Mouse (Mus musculus): ENCODE data around the gene Clnk.
A peak's percentile ranks its signal among the peaks of the same experiment; 100 is the strongest.

The Clnk gene

DNA sequence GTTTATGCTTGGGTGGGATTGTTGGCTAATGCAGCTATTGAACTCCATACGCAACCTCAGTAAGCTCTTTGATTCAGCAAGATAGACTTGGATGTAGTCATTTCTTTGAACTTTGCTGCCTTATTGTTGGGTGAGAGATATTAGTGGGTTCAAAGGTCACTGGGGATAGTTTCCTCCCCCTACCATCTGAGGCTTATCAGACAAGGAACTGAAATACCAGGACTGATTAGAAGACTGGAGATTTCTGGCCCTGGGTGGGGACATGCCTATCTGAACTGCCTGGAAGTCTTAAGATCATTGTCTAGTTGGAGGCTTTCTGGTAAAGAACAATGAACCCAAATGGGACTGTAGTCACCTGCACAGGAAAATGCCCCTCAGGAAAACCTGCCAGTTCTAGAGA, 26.4 kb downstream of the Clnk start:
- no peak for DNase-seq

DNA sequence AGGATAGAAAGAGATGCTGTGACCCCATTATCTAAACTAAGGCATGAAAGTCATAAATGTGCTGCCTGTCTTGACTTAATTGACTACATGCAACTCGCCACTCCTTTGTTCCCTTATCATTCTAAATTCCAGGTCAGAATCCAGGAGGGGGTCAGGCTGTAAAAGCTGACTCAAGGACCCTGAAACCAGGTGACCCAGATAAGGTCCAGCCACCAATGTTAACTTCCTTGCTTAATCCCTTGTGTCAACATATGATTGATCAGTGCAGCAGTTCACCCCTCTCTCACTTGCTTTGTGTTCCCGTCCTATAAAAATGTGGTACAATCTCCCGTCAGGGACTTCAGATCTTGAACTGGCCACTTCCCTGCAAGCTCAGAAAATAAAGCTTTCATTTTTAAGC, 31.1 kb downstream of the Clnk start:
- DNase-seq = no peak

GRCm38 (mm10) chr5:38844312-38844711, 32.3 kb downstream of the Clnk start:
- DNase-seq = no peak

DNA sequence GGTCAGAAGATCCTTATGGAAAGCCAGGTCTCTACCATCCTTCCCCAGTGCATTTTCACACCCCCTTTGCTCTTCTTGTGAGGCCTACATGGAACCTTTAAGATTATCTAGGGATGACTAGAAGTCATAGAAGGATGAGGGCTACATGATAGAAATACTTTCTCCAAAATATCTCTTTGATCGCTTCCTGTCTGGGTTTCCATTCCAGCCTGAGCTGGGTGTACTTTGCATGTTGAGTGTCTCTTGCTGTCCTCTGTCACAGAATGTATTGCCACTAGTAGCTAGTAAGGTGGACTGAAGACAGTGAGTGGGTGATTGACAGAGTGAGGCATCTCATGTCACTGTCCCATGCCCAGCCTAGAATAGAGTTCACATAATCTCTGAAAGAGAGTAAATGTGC, 36.6 kb downstream of the Clnk start:
- DNase-seq = no peak

DNA sequence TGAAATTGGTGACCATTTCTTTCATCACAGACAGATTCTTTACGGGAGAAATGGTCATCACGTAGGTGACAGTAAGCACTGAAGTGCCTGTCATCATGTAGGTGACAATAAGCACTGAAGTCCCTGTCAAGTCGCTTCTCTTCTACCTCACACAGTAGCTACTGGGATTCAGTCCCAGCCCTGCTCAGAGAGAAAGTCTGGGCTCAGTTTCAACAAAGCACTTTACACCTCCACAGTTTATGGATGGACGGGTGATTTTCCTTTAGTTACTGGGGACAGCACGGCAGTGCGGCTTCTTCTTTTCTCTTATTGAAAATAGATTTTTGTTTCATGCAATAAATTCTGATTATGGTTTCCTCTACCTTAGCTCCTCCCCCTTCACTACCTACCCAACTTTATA, 49.3 kb downstream of the Clnk start:
- DNase-seq = no peak

GRCm38 (mm10) chr5:38826586-38826985, 50.0 kb downstream of the Clnk start:
- DNase-seq = no peak

- no peak for DNase-seq
Observed at GRCm38 (mm10) chr5:38824132-38824965, 52.3 kb downstream of the Clnk start.

DNA sequence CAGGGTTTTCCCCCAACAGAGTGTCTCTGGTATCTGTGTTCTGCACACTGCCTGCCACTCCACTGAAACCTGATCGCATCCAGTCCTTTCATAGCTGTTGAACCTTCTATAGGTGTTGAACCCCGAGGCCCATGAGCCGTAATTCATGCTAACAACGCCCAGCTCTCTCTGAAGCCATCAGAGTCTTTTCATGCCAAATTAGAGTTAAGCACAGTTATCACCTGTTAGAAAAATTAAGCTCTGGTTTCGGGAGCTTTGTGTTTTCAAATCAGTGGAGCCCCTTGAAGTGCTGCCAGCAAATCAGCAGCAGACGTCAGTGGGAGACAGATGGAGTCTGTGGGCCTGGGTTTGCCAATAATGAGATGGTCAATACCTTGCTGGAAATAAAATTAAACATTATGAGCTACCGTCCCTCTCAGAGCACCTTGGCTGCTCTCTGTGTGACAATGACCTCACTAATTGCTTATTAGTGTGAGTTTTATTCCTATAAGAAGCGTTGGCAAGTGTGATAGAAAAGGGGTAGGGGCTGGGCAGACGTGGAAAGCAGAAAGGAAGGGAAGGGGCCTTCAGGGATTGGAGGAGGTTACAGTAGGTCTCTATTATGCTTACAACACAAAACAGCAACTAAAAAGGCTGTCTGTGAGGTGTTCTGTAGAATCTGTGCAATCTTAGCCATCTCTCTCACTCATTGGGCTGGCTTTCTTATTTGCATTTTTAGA, 63.1 kb downstream of the Clnk start:
- no peak for DNase-seq

GRCm38 (mm10) chr5:38812916-38813315, 63.7 kb downstream of the Clnk start:
- no peak for DNase-seq

GRCm38 (mm10) chr5:38812386-38812785, 64.2 kb downstream of the Clnk start:
- no peak for DNase-seq

DNA sequence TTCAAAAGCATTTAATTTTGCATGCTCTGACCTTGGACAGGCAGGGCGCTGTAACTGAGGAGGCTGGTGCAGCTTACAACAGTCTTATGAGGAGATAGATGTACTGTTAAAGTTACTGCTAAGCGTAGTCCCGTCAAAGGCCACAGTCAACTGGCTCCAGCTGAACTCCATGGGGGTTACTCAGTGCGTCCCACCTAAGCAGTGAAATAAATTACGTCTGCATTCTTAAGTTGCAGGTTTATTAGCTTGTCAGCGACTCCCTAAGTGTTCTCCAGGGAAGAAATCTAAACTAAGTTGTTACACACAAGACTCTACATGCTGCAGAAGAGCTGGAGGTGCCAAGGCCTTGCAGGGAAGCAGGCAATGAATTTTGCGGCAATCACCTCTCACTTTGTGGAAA, 77.7 kb downstream of the Clnk start:
- no peak for DNase-seq

DNA sequence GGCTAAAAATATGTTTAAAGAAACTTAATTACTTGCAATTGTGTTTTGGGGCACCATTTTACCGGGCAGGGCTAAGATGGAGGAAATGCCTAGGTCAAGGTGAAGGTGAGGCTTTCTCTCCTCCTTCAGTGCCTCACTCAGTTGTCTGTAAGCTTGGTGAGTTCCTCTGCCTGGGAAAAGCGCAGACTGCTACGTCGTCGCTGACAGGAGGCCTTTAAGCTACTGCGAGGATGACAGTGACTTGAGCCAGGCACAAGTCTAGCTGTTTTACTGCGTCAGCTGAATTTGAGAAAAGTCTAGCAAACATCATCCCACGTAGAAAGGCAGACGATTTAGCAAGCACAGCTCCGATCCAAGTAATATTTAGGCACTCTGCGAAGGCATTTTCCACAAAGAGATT, 81.5 kb downstream of the Clnk start:
- no peak for DNase-seq

- no peak for DNase-seq
Observed at GRCm38 (mm10) chr5:38791116-38791515, 85.5 kb downstream of the Clnk start.

DNA sequence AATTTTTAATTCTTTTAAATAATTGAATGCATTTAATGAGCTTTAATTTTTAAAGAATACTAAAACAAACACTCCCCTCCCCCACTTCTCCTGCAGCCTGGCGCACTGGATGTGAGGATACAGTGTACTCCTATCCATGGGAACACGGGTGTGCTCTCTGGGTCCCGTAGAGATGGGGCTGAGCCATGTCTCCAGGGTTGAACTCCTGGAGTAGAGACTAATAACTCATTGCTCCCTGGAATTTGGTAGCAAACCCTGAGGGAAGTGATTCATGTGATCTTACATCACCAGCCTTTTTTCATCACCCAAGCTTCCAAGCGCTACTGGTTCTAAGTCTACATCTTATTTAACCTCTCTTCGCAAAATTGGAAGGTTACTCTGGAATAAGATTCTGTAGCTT, 87.8 kb downstream of the Clnk start:
- no peak for DNase-seq

DNA sequence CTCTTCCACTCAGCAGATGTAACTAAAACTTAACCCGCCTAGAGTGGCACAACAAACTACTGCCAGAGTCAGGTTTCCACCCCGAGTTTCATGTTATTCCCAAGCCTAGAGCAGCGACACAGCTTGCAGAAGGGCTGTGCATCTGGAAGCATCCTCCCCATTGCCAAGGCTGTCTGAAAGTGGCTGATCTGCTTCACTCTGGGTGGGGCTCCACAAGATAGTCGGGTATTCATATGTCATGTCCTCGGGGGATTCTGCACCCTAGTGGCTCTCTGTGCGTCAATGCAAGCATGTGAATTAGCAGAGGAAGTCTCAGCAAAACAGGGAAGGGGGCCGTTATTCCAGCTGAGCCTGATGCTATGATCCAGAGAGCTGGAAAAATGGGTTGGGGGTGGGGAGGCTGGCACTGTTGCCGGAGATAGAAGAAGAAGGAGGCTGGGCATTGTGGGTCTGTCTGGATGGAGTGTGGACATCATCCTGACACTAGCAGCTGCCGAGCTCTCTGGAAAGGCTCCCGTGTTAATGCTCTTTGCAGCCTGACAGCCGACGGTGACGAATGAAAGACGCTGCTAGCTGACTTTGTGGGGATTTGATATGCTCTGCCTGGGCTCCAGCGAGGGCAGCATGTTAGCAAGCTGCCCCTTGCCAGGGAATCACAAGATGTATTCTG, 88.6 kb downstream of the Clnk start:
- no peak for DNase-seq

- DNase-seq = no peak
Observed at GRCm38 (mm10) chr5:38786126-38786525, 90.5 kb downstream of the Clnk start.

- no peak for DNase-seq
Observed at GRCm38 (mm10) chr5:38785686-38786085, 90.9 kb downstream of the Clnk start.

- DNase-seq = peak; percentile 50
Observed at GRCm38 (mm10) chr5:38781813-38782212, 94.8 kb downstream of the Clnk start.

DNA sequence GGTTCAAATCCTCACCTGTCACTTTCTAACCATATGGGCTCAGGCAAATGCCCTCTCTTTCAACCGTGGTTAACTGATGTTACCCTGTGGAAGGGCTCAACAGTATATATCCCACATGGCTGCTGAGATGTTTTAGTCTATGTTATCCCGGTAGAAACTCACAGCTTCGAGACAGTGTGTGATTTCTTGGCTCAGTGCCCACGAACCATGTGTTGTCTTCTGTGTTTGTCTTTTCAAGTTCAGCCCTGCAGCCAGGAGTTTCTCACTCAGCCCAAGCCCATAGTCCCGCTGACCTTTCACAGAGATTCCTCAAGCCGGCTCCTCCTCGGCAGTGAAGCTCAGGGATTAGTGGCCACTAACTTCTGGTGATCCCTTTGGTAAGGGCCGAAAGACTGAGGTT, 96.0 kb downstream of the Clnk start:
- DNase-seq = no peak

- DNase-seq = no peak
Observed at GRCm38 (mm10) chr5:38780045-38780444, 96.6 kb downstream of the Clnk start.

DNA sequence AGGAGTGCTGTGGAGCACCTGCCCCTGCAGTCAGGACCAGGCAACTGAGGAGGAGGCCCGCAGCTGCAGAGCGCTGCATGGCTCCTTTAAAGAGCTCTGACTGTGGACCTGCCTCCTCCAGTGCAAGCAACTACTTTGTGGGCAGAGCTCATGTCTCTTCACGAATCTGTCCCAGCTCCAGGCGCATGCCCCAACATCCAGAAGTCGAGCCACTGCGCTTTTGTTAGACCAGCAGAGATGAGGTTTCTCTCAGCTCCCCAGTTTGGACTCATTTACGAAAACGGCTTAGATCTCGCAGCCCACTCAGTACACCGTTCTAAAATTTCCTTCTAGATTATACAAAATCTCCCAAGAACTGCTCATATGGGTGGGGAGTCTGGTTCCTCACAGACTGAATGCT, 101.1 kb downstream of the Clnk start:
- DNase-seq = no peak

DNA sequence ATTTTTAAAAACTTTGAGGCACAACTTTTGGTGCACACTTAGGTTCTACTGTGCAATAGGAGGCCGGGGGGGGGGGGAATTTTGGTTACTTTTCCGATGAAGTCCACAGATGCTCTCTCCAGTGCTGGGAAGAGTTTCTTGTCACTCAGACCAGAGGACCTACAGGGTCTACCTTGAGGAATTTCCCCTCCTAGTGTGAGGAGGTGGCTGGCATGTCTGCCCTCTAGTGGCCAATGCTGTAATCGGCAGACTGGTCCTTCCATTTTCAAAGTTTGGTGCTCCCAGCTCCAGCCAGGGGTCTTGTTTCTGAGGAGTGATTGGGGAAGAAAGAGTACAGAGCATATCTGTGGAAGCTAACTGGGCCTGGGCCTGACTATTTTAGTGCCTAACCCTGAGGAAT, 121.7 kb downstream of the Clnk start:
- DNase-seq = peak; percentile 31

- no peak for DNase-seq
Observed at GRCm38 (mm10) chr5:38752749-38753148, 123.9 kb downstream of the Clnk start.

All from thymus, postnatal 25 days (tissue).